ENCODE assay signal across 10 mouse cellular contexts in the genomic region with DNA sequence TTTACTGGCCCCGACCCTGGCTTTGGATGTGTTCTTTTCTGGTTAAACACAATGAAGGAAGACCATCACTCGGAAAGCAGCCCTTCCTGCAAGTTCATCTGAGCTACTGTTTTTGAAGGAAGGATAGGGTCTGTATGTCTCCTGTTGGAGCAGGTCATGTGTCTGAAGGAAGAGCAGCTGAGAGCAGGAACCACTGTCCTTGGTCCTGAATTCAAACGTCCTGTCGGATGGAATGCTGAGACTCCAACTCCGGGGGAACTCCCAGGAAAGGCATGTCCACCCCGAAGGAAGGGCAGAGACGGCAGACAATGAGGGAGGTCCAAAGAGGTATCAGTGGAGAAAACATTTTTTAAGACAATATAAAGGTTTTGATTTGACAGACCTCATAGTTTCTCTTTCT.
A peak's percentile ranks its signal among the peaks of the same experiment; 100 is the strongest.
DNase-seq lines count a peak whose midpoint lies in the region; ATAC-seq and TF ChIP-seq lines count a peak whose summit lies in the region.
"Had no signal": no experiment of that assay in that cellular context is flagged by ENCODE, and none has a peak within 500 bp of the region (broad histone marks: within the 10 kb centered on the region; RNA-seq: fewer than 3 reads in every experiment).

No protein-coding gene starts in this region.

- no peak overlapping the region for H3K4me3 ChIP-seq in heart, embryonic 12.5 days
- H3K4me3 ChIP-seq in lung, adult 2 months (replicated peaks; ENCODE audit: extremely low read depth, low read depth, low read length) = no peak overlapping the region
- H3K4me3 ChIP-seq: liver, embryonic 15.5 days had no signal

- H3K9me3 ChIP-seq in heart, embryonic 12.5 days (replicated peaks) = no peaks in the 10 kb centered on the region
- H3K9me3 ChIP-seq: liver, embryonic 15.5 days had no signal

- no peak overlapping the region for H3K4me2 ChIP-seq in heart, embryonic 12.5 days
- H3K4me2 ChIP-seq: liver, embryonic 15.5 days had no signal

- no peak for TF ChIP-seq CTCF in lung, adult 2 months (IDR thresholded peaks at IDR 0.05; ENCODE audit: insufficient read depth, low read length)

- peaks cover 11% of the 10 kb centered on the region; the same call in 1 of the 2 replicates for H3K4me1 ChIP-seq in heart, embryonic 12.5 days (replicated peaks)
- no peaks in the 10 kb centered on the region for H3K4me1 ChIP-seq in lung, adult 2 months (ENCODE audit: control insufficient read depth, insufficient read depth, low read length)
- H3K4me1 ChIP-seq: liver, embryonic 15.5 days had no signal

- no peak for TF ChIP-seq POLR2A in lung, adult 2 months (IDR thresholded peaks at IDR 0.05; ENCODE audit: borderline replicate concordance, extremely low read depth, low read depth, low read length)

- WGBS in heart, embryonic 12.5 days = 24% methylated on average over 7 of the region's 7 CpGs
- WGBS in lung, adult 2 months = 22% methylated on average over 7 of the region's 7 CpGs

- no peak overlapping the region for H3K27ac ChIP-seq in heart, embryonic 12.5 days (ENCODE audit: poor library complexity, severe bottlenecking)
- H3K27ac ChIP-seq: liver, embryonic 15.5 days had no signal

- H3K9ac ChIP-seq in heart, embryonic 12.5 days = no peak overlapping the region
- H3K9ac ChIP-seq: liver, embryonic 15.5 days had no signal

- peak; percentile 46 for DNase-seq in heart, adult 11 months
- peak; percentile 3 for DNase-seq in lung, postnatal 14 days
- no peak for DNase-seq in lung, adult 2 months
- peak; percentile 71 for DNase-seq in embryo, embryonic 10.5 days (ENCODE audit: low spot score)
- peak; percentile 71 for DNase-seq in retina, embryonic 14.5 days (ENCODE audit: low spot score)
- DNase-seq in gastrocnemius, postnatal 25 days = no peak
- DNase-seq: kidney, adult 18-20 months had no signal

- ATAC-seq in heart, embryonic 12.5 days (ENCODE audit: insufficient number of reproducible peaks, low FRiP score) = no peak
- no peak for ATAC-seq in CD4-positive, CD25-positive, alpha-beta regulatory T cell, adult 4 months

- no peaks in the 10 kb centered on the region for H3K36me3 ChIP-seq in heart, embryonic 12.5 days
- H3K36me3 ChIP-seq: liver, embryonic 15.5 days had no signal

- H3K27me3 ChIP-seq in heart, embryonic 12.5 days (replicated peaks) = no peaks in the 10 kb centered on the region
- H3K27me3 ChIP-seq: liver, embryonic 15.5 days had no signal

Comparison
In these comparisons a context has a peak if more than half of its experiments do, and no peak if none do; other contexts are left out.
1. DNase-seq: peak in heart, adult 11 months (single experiment), lung, postnatal 14 days (single experiment), embryo, embryonic 10.5 days (single experiment) and retina, embryonic 14.5 days (single experiment); none in lung, adult 2 months (single experiment) and gastrocnemius, postnatal 25 days (single experiment).